Mouse (Mus musculus): ENCODE results near the gene Lig3. TPM values are rescaled to one million over a fixed set of nuclear protein-coding genes. Genes with fewer than 3 reads are reported as not detected.

Gene Lig3
- polyA plus RNA-seq (2014; fragmentation: Nextera tagmentation; extraction: Ambion mirVana): 34.9 and 43.4 TPM in 2 replicates

DNA sequence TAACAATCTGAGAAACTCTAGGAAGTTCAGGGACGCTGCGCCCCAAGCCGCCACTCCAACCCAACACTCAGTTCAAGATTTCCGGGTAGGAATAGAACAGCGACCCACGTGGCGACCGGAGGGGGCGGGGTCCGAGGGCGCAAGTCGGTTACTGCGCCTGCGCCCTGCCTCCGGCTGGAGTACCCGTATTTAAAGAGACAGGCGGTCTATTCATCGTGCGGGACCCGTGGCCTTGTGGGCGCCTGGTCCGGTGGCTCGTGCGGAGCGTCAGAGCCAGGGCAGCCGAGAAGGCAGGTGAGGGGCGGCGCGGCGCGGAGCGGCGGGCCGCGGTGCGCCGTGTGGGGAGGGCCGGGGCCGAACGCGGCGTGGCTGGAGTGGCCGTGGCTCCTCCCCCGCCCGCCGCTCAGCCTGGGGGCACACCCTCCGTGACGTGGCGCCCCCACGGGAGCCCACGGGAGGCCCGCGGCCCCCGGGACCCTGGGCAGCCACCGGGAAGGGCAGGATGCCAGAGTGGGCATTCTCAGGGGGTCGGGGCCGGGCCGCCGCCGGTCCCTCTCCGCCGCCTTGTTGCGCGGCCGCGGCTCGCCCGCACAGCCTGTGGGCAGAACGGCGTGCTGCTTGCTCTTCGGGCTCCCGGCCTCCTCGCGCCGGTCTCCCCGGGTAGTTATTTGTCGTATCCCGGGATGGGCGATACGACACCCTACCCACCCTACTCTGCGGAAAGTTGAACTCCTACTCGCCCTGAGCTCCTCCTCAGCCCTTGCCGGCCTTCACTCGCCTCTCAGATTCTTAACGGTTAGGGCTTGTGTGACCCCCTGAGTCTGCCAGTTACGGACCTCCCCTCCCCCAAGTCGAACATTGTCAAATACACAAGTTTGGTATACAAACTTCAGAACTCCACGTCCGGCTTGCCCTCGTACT lies at the start of gene Lig3:
Lig3 (plus strand) TSS at position 126 of the 921 bp plus-strand sequence.
- WGBS: under 1% methylated on average over 83 of the region's 90 CpGs
- no peaks in the 10 kb centered on the region for H3K27me3 ChIP-seq (ENCODE audit: control insufficient read depth, insufficient read depth, low read length)
- peak; percentile 93 for ATAC-seq (ENCODE audit: insufficient number of reproducible peaks, insufficient read depth, low FRiP score, low read depth)

DNA sequence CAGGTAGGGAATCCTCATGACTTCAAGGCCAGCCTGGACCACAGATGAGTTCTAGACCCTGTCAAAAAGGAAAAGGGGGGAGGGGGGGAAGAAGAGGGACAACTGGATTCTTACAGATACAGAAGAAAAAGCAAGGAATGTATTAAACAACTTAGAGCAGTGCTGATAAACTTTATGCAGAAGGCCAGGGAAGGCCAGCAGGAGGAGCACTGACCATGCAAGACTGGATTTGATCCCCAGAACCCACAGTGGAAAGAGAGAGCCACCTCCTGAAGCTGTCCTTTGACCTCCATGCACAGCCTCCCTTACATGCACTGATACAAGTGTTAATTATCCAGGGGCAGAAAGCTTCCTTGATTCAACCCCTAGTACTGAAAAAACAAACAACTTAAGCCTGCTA lies 46.7 kb upstream of the Lig3 start:
- no peak overlapping the region for H3K9ac ChIP-seq (replicated peaks; ENCODE audit: low read depth, low read length)
- ATAC-seq (ENCODE audit: insufficient number of reproducible peaks, insufficient read depth, low FRiP score, low read depth): no peak

More for the DNA sequence above, at the start of gene Lig3:
- Histone ChIP-seq H3K9ac (replicated peaks; ENCODE audit: low read depth, low read length) (peak within 1 kb of the TSS; percentile 92), H3K4me2 (replicated peaks; ENCODE audit: low read depth, low read length) (peak within 1 kb of the TSS; percentile 85), H3K27ac (ENCODE audit: low read length) (peak within 1 kb of the TSS; percentile 94), H3K4me3 (ENCODE audit: low read depth, low read length) (peak within 1 kb of the TSS; percentile 95), H3K36me3 (ENCODE audit: control insufficient read depth, insufficient read depth, low read length) (peaks cover 22% of the 10 kb centered on the region), H3K4me1 (ENCODE audit: control insufficient read depth, insufficient read depth, low read length) (peaks cover 13% of the 10 kb centered on the region), H3K9me3 (ENCODE audit: control insufficient read depth, low read depth, low read length) (no peaks in the 10 kb centered on the region)

DNA sequence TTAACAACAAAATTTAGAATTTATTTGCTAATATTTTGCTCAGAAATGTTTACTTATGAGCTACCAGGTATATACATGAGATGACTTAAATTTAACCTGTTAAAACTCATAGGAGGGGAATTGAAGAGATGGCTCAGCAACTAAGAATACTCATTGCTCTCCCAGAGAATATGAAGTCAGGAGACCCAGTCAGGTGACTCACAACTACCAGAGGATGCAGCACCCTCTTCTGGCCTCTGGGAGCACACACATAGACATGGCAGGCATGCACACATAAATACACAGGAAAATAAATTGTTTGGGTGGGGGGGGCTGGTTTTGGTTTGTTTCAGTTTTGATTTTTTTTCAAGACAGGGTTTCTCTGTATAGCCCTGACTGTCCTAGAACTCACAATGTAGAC lies 41.9 kb upstream of the Lig3 start:
- H3K27ac ChIP-seq (ENCODE audit: low read length): no peak overlapping the region

More for the DNA sequence above, 46.7 kb upstream of the Lig3 start:
- Histone ChIP-seq H3K27ac (ENCODE audit: low read length) (no peak overlapping the region), H3K4me3 (ENCODE audit: low read depth, low read length) (no peak overlapping the region), H3K27me3 (ENCODE audit: control insufficient read depth, insufficient read depth, low read length) (no peaks in the 10 kb centered on the region), H3K9me3 (ENCODE audit: control insufficient read depth, low read depth, low read length) (no peaks in the 10 kb centered on the region), H3K4me2 (replicated peaks; ENCODE audit: low read depth, low read length) (no peak overlapping the region), H3K36me3 (ENCODE audit: control insufficient read depth, insufficient read depth, low read length) (no peaks in the 10 kb centered on the region), H3K4me1 (ENCODE audit: control insufficient read depth, insufficient read depth, low read length) (no peaks in the 10 kb centered on the region)

DNA sequence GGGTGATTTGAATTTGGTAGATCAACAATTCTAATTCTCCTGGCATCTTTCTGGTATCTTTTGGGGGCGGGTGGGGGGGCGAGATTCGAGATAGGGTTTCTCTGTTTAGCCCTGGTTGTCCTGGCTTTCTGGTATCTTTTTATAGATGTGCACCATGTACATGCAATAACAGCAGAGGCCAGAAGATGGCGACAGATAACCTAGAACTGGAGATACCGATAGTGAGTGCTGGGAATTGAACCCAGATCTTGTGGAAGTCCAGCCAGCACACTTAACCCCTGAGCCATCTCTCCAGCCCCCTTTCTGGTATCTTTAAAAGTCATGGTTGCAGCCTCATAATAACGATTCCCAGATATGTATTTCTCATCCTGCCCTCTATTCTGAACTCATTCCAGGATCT lies 34.8 kb upstream of the Lig3 start:
- Histone ChIP-seq H3K4me2 (replicated peaks; ENCODE audit: low read depth, low read length) (no peak overlapping the region), H3K27ac (ENCODE audit: low read length) (no peak overlapping the region), H3K9me3 (ENCODE audit: control insufficient read depth, low read depth, low read length) (no peaks in the 10 kb centered on the region), H3K36me3 (ENCODE audit: control insufficient read depth, insufficient read depth, low read length) (no peaks in the 10 kb centered on the region), H3K4me1 (ENCODE audit: control insufficient read depth, insufficient read depth, low read length) (no peaks in the 10 kb centered on the region), H3K4me3 (ENCODE audit: low read depth, low read length) (no peak overlapping the region), H3K27me3 (ENCODE audit: control insufficient read depth, insufficient read depth, low read length) (no peaks in the 10 kb centered on the region), H3K9ac (replicated peaks; ENCODE audit: low read depth, low read length) (no peak overlapping the region)
- 34% methylated on average over 6 of the region's 6 CpGs for WGBS
- no peak for ATAC-seq (ENCODE audit: insufficient number of reproducible peaks, insufficient read depth, low FRiP score, low read depth)

More for the DNA sequence above, 41.9 kb upstream of the Lig3 start:
- no peaks in the 10 kb centered on the region for H3K4me1 ChIP-seq (ENCODE audit: control insufficient read depth, insufficient read depth, low read length)
- no peaks in the 10 kb centered on the region for H3K27me3 ChIP-seq (ENCODE audit: control insufficient read depth, insufficient read depth, low read length)
- no peak for ATAC-seq (ENCODE audit: insufficient number of reproducible peaks, insufficient read depth, low FRiP score, low read depth)
- H3K9ac ChIP-seq (replicated peaks; ENCODE audit: low read depth, low read length): no peak overlapping the region
- H3K4me3 ChIP-seq (ENCODE audit: low read depth, low read length): no peak overlapping the region
- H3K9me3 ChIP-seq (ENCODE audit: control insufficient read depth, low read depth, low read length): no peaks in the 10 kb centered on the region
- no peak overlapping the region for H3K4me2 ChIP-seq (replicated peaks; ENCODE audit: low read depth, low read length)
- H3K36me3 ChIP-seq (ENCODE audit: control insufficient read depth, insufficient read depth, low read length): no peaks in the 10 kb centered on the region

DNA sequence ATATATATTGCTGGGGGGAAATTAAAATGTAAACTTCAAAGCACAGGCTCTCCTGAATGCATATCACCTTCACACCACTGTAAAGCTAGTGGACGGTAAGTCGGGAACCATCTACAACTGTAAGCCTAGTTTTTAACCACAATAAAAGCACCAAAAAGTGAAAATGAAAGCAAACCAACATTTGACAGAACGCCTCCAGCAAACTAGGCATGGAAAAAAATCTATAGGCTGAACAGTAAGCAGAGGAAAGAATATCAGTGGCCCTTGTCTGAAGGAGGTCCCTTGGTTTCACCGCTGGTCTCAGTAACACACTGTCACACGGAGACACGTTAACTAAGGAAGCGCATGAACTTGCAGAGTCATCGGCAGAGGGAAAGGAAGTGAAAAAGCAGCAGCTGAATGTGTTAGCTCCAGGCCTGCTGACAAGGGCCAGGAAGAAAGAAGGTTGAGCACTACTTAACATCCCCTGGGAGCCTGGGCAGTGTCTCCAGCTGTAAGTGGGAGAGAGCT lies 34.0 kb upstream of the Lig3 start:
- H3K9ac ChIP-seq (replicated peaks; ENCODE audit: low read depth, low read length): no peak overlapping the region
- WGBS: 79% methylated on average over 8 of the region's 8 CpGs

DNA sequence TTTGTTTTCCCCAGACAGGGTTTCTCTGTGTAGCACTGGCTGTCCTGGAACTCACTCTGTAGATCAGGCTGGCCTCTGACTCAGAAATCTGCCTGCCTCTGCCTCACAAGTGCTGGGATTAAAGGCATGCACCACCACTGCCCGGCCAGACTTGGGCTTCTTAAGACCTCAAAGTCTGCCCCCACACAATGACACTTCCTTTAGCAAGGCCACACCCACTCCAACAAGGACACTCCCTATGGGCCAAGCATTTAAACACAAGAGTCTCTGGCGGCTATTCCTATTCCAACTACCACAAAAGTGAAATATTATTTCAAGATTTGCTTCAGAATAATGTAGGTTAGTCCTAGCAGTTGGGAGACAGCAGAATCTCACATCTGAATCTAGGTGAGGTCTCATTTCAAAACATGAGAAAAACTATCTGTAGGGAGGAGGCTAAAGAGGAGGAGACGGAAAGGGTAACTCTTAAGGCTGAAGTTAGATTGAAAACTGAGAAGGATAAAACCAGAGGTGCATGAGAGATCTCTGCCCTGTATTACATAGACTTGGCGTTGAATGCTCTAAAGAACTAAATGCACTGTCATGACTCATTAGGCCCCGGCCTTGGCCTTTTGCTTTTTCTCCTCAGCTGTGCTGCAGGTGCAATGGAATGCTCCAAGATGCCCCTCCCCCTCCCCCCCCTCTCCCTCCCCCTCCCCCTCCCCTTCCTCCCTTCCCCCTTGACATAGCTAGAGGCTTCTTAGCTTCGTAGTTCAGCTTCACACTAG lies 28.4 kb upstream of the Lig3 start:
- Histone ChIP-seq H3K4me2 (replicated peaks; ENCODE audit: low read depth, low read length) (no peak overlapping the region), H3K4me3 (ENCODE audit: low read depth, low read length) (no peak overlapping the region), H3K9me3 (ENCODE audit: control insufficient read depth, low read depth, low read length) (no peaks in the 10 kb centered on the region), H3K36me3 (ENCODE audit: control insufficient read depth, insufficient read depth, low read length) (no peaks in the 10 kb centered on the region), H3K4me1 (ENCODE audit: control insufficient read depth, insufficient read depth, low read length) (no peaks in the 10 kb centered on the region), H3K27me3 (ENCODE audit: control insufficient read depth, insufficient read depth, low read length) (no peaks in the 10 kb centered on the region), H3K9ac (replicated peaks; ENCODE audit: low read depth, low read length) (no peak overlapping the region), H3K27ac (ENCODE audit: low read length) (no peak overlapping the region)
- no peak for ATAC-seq (ENCODE audit: insufficient number of reproducible peaks, insufficient read depth, low FRiP score, low read depth)
- 77% methylated on average over 6 of the region's 6 CpGs for WGBS

More for the DNA sequence above, 34.0 kb upstream of the Lig3 start:
- Histone ChIP-seq H3K4me2 (replicated peaks; ENCODE audit: low read depth, low read length) (no peak overlapping the region), H3K27me3 (ENCODE audit: control insufficient read depth, insufficient read depth, low read length) (no peaks in the 10 kb centered on the region), H3K27ac (ENCODE audit: low read length) (no peak overlapping the region), H3K4me1 (ENCODE audit: control insufficient read depth, insufficient read depth, low read length) (no peaks in the 10 kb centered on the region), H3K9me3 (ENCODE audit: control insufficient read depth, low read depth, low read length) (no peaks in the 10 kb centered on the region), H3K4me3 (ENCODE audit: low read depth, low read length) (no peak overlapping the region), H3K36me3 (ENCODE audit: control insufficient read depth, insufficient read depth, low read length) (no peaks in the 10 kb centered on the region)
- no peak for ATAC-seq (ENCODE audit: insufficient number of reproducible peaks, insufficient read depth, low FRiP score, low read depth)

DNA sequence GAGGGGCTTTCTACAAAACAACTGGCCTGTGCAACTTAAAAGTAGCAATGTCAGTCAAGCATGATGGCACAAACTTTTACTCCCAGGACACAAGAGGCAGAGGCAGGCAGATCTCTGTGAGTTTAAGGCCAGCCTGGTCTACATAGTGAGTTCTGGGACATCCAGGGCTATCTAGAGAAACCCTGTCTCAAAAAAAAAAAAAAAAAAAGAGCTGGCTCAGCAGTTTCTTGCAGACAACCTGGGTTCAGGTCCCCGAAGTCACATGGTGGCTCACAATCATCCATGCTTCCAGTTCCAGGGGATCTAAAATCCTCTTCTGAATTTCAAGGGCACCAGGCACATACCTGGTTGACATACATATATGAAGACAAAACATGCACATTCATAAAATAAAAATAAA lies 25.0 kb upstream of the Lig3 start:
- no peak overlapping the region for H3K9ac ChIP-seq (replicated peaks; ENCODE audit: low read depth, low read length)
- ATAC-seq (ENCODE audit: insufficient number of reproducible peaks, insufficient read depth, low FRiP score, low read depth): no peak
- no peaks in the 10 kb centered on the region for H3K9me3 ChIP-seq (ENCODE audit: control insufficient read depth, low read depth, low read length)
- H3K4me1 ChIP-seq (ENCODE audit: control insufficient read depth, insufficient read depth, low read length): no peaks in the 10 kb centered on the region
- no peak overlapping the region for H3K27ac ChIP-seq (ENCODE audit: low read length)
- H3K4me2 ChIP-seq (replicated peaks; ENCODE audit: low read depth, low read length): no peak overlapping the region
- H3K27me3 ChIP-seq (ENCODE audit: control insufficient read depth, insufficient read depth, low read length): no peaks in the 10 kb centered on the region
- WGBS: 83% methylated on average over 1 of the region's 1 CpGs
- H3K4me3 ChIP-seq (ENCODE audit: low read depth, low read length): no peak overlapping the region
- no peaks in the 10 kb centered on the region for H3K36me3 ChIP-seq (ENCODE audit: control insufficient read depth, insufficient read depth, low read length)

DNA sequence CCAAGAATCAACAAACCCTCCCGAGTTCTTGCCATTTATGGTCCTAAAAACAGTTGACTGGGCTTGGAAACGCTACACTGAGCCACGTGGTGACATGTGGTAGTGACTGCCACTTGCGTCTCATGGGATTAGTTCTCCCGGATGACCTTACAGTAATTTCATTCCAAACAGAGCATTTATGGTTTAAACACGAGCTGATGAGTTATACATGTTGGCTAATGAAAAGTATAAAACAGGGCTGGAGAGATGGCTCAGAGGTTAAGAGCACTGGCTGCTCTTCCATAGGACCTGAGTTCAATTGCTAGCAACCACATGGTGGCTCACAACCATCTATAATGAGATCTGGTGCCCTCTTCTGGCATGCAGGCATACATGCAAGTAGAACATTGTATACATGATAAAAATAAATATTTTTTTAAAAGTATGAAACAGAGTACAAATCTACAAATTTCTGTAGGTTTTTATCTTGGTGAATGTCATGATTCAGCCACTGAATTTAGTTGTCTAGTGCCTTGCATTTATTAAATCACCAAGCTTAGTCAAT lies 18.6 kb upstream of the Lig3 start:
- no peak overlapping the region for H3K27ac ChIP-seq (ENCODE audit: low read length)
- peaks cover 18% of the 10 kb centered on the region for H3K4me1 ChIP-seq (ENCODE audit: control insufficient read depth, insufficient read depth, low read length)
- no peaks in the 10 kb centered on the region for H3K27me3 ChIP-seq (ENCODE audit: control insufficient read depth, insufficient read depth, low read length)
- H3K36me3 ChIP-seq (ENCODE audit: control insufficient read depth, insufficient read depth, low read length): no peaks in the 10 kb centered on the region
- WGBS: 82% methylated on average over 6 of the region's 6 CpGs
- no peak overlapping the region for H3K4me2 ChIP-seq (replicated peaks; ENCODE audit: low read depth, low read length)
- no peak overlapping the region for H3K4me3 ChIP-seq (ENCODE audit: low read depth, low read length)
- no peaks in the 10 kb centered on the region for H3K9me3 ChIP-seq (ENCODE audit: control insufficient read depth, low read depth, low read length)
- no peak overlapping the region for H3K9ac ChIP-seq (replicated peaks; ENCODE audit: low read depth, low read length)
- ATAC-seq (ENCODE audit: insufficient number of reproducible peaks, insufficient read depth, low FRiP score, low read depth): no peak

Measured in stomach, embryonic 14.5 days (tissue).